Mouse (Mus musculus): ENCODE measurements around the gene Aplf. TPM values are rescaled to one million over a fixed set of nuclear protein-coding genes. Genes with fewer than 3 reads are reported as not detected.

Gene Aplf
- total RNA-seq, 1 experiment = 10.4 TPM

- in situ Hi-C loops (cut with MboI; ENCODE audit: low sequenced_read_pairs in 2 of 2, unreplicated experiment in 2 of 2) = no loop called here
- no peaks in the 10 kb centered on the region for H3K36me3 ChIP-seq (ENCODE audit: control insufficient read depth, insufficient read depth, low read length, poor library complexity, severe bottlenecking)
- H3K4me3 ChIP-seq (ENCODE audit: insufficient read depth in 1 of 2, low read depth in 1 of 2, low read length in 2 of 2, poor library complexity in 1 of 2, severe bottlenecking in 1 of 2) = no peak overlapping the region
- no peak overlapping the region for H3K27ac ChIP-seq (ENCODE audit: insufficient read depth, low read depth, low read length, poor library complexity, severe bottlenecking)
- 0 out of 4 replicates have a peak, but pooled peaks cover 0 to 3% of the 10 kb centered on the region in 2 experiments for H3K4me1 ChIP-seq (ENCODE audit: control insufficient read depth in 2 of 2, insufficient read depth in 2 of 2, low read length in 2 of 2, poor library complexity in 1 of 2)
- TF ChIP-seq MAFK (IDR thresholded peaks at IDR 0.05; ENCODE audit: insufficient read depth, low read depth, low read length) (no peak), CHD2 (IDR thresholded peaks at IDR 0.05; ENCODE audit: low read depth, low read length) (no peak), ZC3H11A (IDR thresholded peaks at IDR 0.05; ENCODE audit: borderline replicate concordance, low read depth, low read length) (no peak), HCFC1 (IDR thresholded peaks at IDR 0.05; ENCODE audit: borderline replicate concordance, insufficient read depth, low read length) (no peak), ZNF384 (IDR thresholded peaks at IDR 0.05; ENCODE audit: low read depth, low read length) (no peak)
- no peaks in the 10 kb centered on the region for H3K9me3 ChIP-seq (ENCODE audit: control insufficient read depth, insufficient read depth, low read depth, low read length)
- no peak for DNase-seq (ENCODE audit: low read depth, low spot score)
- no peak overlapping the region for H3K9ac ChIP-seq (ENCODE audit: insufficient read depth, low read depth, low read length, poor library complexity, severe bottlenecking)
Measured at GRCm38 (mm10) chr6:87582456-87582855, 89.5 kb downstream of the Aplf start.

GRCm38 (mm10) chr6:87581581-87581980 is 90.4 kb downstream of the Aplf start:
- 0 out of 4 replicates have a peak, but pooled peaks cover 0 to 3% of the 10 kb centered on the region in 2 experiments for H3K4me1 ChIP-seq (ENCODE audit: control insufficient read depth in 2 of 2, insufficient read depth in 2 of 2, low read length in 2 of 2, poor library complexity in 1 of 2)
- peak overlapping the region; percentile 41 to 50; a peak in 1 of 4 replicates for H3K4me3 ChIP-seq (ENCODE audit: insufficient read depth in 1 of 2, low read depth in 1 of 2, low read length in 2 of 2, poor library complexity in 1 of 2, severe bottlenecking in 1 of 2)
- H3K9me3 ChIP-seq (ENCODE audit: control insufficient read depth, insufficient read depth, low read depth, low read length) = no peaks in the 10 kb centered on the region
- no peak for TF ChIP-seq HCFC1 (IDR thresholded peaks at IDR 0.05; ENCODE audit: borderline replicate concordance, insufficient read depth, low read length)
- TF ChIP-seq MAFK (IDR thresholded peaks at IDR 0.05; ENCODE audit: insufficient read depth, low read depth, low read length) = no peak
- in situ Hi-C loops (cut with MboI; ENCODE audit: low sequenced_read_pairs in 2 of 2, unreplicated experiment in 2 of 2) = no loop called here
- H3K9ac ChIP-seq (ENCODE audit: insufficient read depth, low read depth, low read length, poor library complexity, severe bottlenecking) = no peak overlapping the region
- H3K36me3 ChIP-seq (ENCODE audit: control insufficient read depth, insufficient read depth, low read length, poor library complexity, severe bottlenecking) = no peaks in the 10 kb centered on the region
- no peak overlapping the region for H3K27ac ChIP-seq (ENCODE audit: insufficient read depth, low read depth, low read length, poor library complexity, severe bottlenecking)
- DNase-seq (ENCODE audit: low read depth, low spot score) = no peak

GRCm38 (mm10) chr6:87581071-87581470 is 90.9 kb downstream of the Aplf start:
- in situ Hi-C loops (cut with MboI; ENCODE audit: low sequenced_read_pairs in 2 of 2, unreplicated experiment in 2 of 2) = no loop called here
- Histone ChIP-seq H3K9me3 (ENCODE audit: control insufficient read depth, insufficient read depth, low read depth, low read length) (no peaks in the 10 kb centered on the region), H3K4me3 (ENCODE audit: insufficient read depth in 1 of 2, low read depth in 1 of 2, low read length in 2 of 2, poor library complexity in 1 of 2, severe bottlenecking in 1 of 2) (peak overlapping the region in 1 of 2 experiments; percentile 41; a peak in 1 of 4 replicates), H3K4me1 (ENCODE audit: control insufficient read depth in 2 of 2, insufficient read depth in 2 of 2, low read length in 2 of 2, poor library complexity in 1 of 2) (0 out of 4 replicates have a peak, but pooled peaks cover 0 to 3% of the 10 kb centered on the region in 2 experiments), H3K9ac (ENCODE audit: insufficient read depth, low read depth, low read length, poor library complexity, severe bottlenecking) (no peak overlapping the region), H3K27ac (ENCODE audit: insufficient read depth, low read depth, low read length, poor library complexity, severe bottlenecking) (no peak overlapping the region), H3K36me3 (ENCODE audit: control insufficient read depth, insufficient read depth, low read length, poor library complexity, severe bottlenecking) (no peaks in the 10 kb centered on the region)
- TF ChIP-seq ZC3H11A (IDR thresholded peaks at IDR 0.05; ENCODE audit: borderline replicate concordance, low read depth, low read length) (no peak), ZNF384 (IDR thresholded peaks at IDR 0.05; ENCODE audit: low read depth, low read length) (no peak), MAFK (IDR thresholded peaks at IDR 0.05; ENCODE audit: insufficient read depth, low read depth, low read length) (no peak), CHD2 (IDR thresholded peaks at IDR 0.05; ENCODE audit: low read depth, low read length) (no peak), HCFC1 (IDR thresholded peaks at IDR 0.05; ENCODE audit: borderline replicate concordance, insufficient read depth, low read length) (no peak)
- no peak for DNase-seq (ENCODE audit: low read depth, low spot score)

Other genes with a start within 250 kb of the Aplf start
- not detected in 2 replicates for gene Bmp10, start 243.2 kb downstream of the Aplf start, total RNA-seq (2012; rRNA removed)
- 0.11 and 0.13 TPM in 2 replicates for gene Arhgap25, start 138.9 kb downstream of the Aplf start, total RNA-seq (2012; rRNA removed)
- gene Prokr1, start 81.5 kb downstream of the Aplf start, total RNA-seq (2012; rRNA removed) = 0.36 and 0.58 TPM in 2 replicates
- not detected in 2 replicates for gene Efcc1, start 58.7 kb upstream of the Aplf start, total RNA-seq (2012; rRNA removed)
- not detected in 2 replicates for gene Gp9, start 105.9 kb upstream of the Aplf start, total RNA-seq (2012; rRNA removed)
- gene Rab43, start 140.0 kb upstream of the Aplf start, total RNA-seq (2012; rRNA removed) = 1.6 and 2.0 TPM in 2 replicates
- gene Gm45140, start 163.6 kb upstream of the Aplf start, total RNA-seq (2012; rRNA removed) = 2.6 and 5.7 TPM in 2 replicates
- 34.6 and 48.8 TPM in 2 replicates for gene Isy1, start 166.6 kb upstream of the Aplf start, total RNA-seq (2012; rRNA removed)
- 400 and 562 TPM in 2 replicates for gene Cnbp, start 178.9 kb upstream of the Aplf start, total RNA-seq (2012; rRNA removed)
- 103 and 107 TPM in 2 replicates for gene Copg1, start 215.6 kb upstream of the Aplf start, total RNA-seq (2012; rRNA removed)
- gene Hmces, start 241.7 kb upstream of the Aplf start, total RNA-seq (2012; rRNA removed) = 61.2 and 125 TPM in 2 replicates